Mouse (Mus musculus): ENCODE results near the gene E130208F15Rik. TPM values are rescaled to one million over a fixed set of nuclear protein-coding genes. Genes with fewer than 3 reads are reported as not detected.

The E130208F15Rik gene
- total RNA-seq, 2 experiments from 2014 or later: 0.45 to 0.99 TPM

Other genes starting within 250 kb of the E130208F15Rik start
- 1 to 10 TPM; 1.9 to 2.0 TPM for gene Zfp82, start 248.8 kb upstream of the E130208F15Rik start, total RNA-seq (2021)
- not detected for gene Gm26920, start 231.3 kb upstream of the E130208F15Rik start, total RNA-seq (2021)
- gene Zfp566, start 231.2 kb upstream of the E130208F15Rik start, total RNA-seq (2021): 1 to 10 TPM; 2.2 TPM
- 10 to 100 TPM; 30.7 to 37.3 TPM for gene Zfp260, start 227.0 kb upstream of the E130208F15Rik start, total RNA-seq (2021)
- 1 to 10 TPM; 2.7 to 2.9 TPM for gene Zfp382, start 199.8 kb upstream of the E130208F15Rik start, total RNA-seq (2021)
- 10 to 100 TPM; 27.7 to 31.0 TPM for gene Zfp146, start 152.0 kb upstream of the E130208F15Rik start, total RNA-seq (2021)
- 1,000 to 10,000 TPM; 2,700 to 2,749 TPM for gene Cox7a1, start 137.6 kb upstream of the E130208F15Rik start, total RNA-seq (2021)
- gene Capns1, start 122.9 kb upstream of the E130208F15Rik start, total RNA-seq (2021): 100 to 1,000 TPM; 270 to 283 TPM
- gene Polr2i, start 89.8 kb upstream of the E130208F15Rik start, total RNA-seq (2021): 10 to 100 TPM; 54.6 to 56.6 TPM
- 10 to 100 TPM; 54.1 to 56.7 TPM for gene Tbcb, start 89.5 kb upstream of the E130208F15Rik start, total RNA-seq (2021)
- gene Ovol3, start 86.0 kb upstream of the E130208F15Rik start, total RNA-seq (2021): not detected
- gene Thap8, start 41.6 kb upstream of the E130208F15Rik start, total RNA-seq (2021): not detected
- gene Wdr62, start 41.3 kb upstream of the E130208F15Rik start, total RNA-seq (2021): 1 to 10 TPM; 1.1 to 1.8 TPM
- gene Clip3, start 30.0 kb upstream of the E130208F15Rik start, total RNA-seq (2021): 1 to 10 TPM; 7.0 to 7.7 TPM
- 10 to 100 TPM; 23.1 to 24.6 TPM for gene Alkbh6, start 13.0 kb upstream of the E130208F15Rik start, total RNA-seq (2021)
- gene Syne4, start 6.9 kb upstream of the E130208F15Rik start, total RNA-seq (2021): 1 to 10 TPM in 1 of 2 experiments, under 1 TPM in 1; 0.65 to 1.3 TPM
- 10 to 100 TPM; 12.1 to 12.3 TPM for gene Sdhaf1, start 2.2 kb downstream of the E130208F15Rik start, total RNA-seq (2021)
- 1 to 10 TPM in 1 of 2 experiments, under 1 TPM in 1; 0.95 to 1.3 TPM for gene Lrfn3, start 41.0 kb downstream of the E130208F15Rik start, total RNA-seq (2021)
- 10 to 100 TPM; 17.7 to 18.4 TPM for gene Tyrobp, start 92.0 kb downstream of the E130208F15Rik start, total RNA-seq (2021)
- not detected for gene Hcst, start 98.1 kb downstream of the E130208F15Rik start, total RNA-seq (2021)
- under 1 TPM; 0.20 to 0.47 TPM for gene Nfkbid, start 100.0 kb downstream of the E130208F15Rik start, total RNA-seq (2021)
- gene Aplp1, start 123.8 kb downstream of the E130208F15Rik start, total RNA-seq (2021): 1 to 10 TPM; 3.5 TPM
- not detected for gene Kirrel2, start 135.9 kb downstream of the E130208F15Rik start, total RNA-seq (2021)
- gene Nphs1, start 136.6 kb downstream of the E130208F15Rik start, total RNA-seq (2021): not detected
- not detected for gene Prodh2, start 171.9 kb downstream of the E130208F15Rik start, total RNA-seq (2021)
- 1 to 10 TPM in 1 of 2 experiments, under 1 TPM in 1; 0.81 to 1.1 TPM for gene Arhgap33, start 213.3 kb downstream of the E130208F15Rik start, total RNA-seq (2021)
- gene Hspb6, start 230.4 kb downstream of the E130208F15Rik start, total RNA-seq (2021): 100 to 1,000 TPM; 720 to 731 TPM
- gene Proser3, start 230.6 kb downstream of the E130208F15Rik start, total RNA-seq (2021): 1 to 10 TPM; 4.5 to 4.7 TPM
- 10 to 100 TPM; 15.1 to 15.5 TPM for gene Lin37, start 238.1 kb downstream of the E130208F15Rik start, total RNA-seq (2021)
- gene U2af1l4, start 241.6 kb downstream of the E130208F15Rik start, total RNA-seq (2021): 10 to 100 TPM; 63.7 to 66.4 TPM
- gene Gm49396, start 241.6 kb downstream of the E130208F15Rik start, total RNA-seq (2021): 1 to 10 TPM; 1.4 to 1.9 TPM
- 10 to 100 TPM; 61.2 to 70.3 TPM for gene Psenen, start 241.9 kb downstream of the E130208F15Rik start, total RNA-seq (2021)
- 1 to 10 TPM; 1.3 to 1.6 TPM for gene Igflr1, start 243.7 kb downstream of the E130208F15Rik start, total RNA-seq (2021)